Mouse (Mus musculus): ENCODE results near the gene Vat1. TPM values are rescaled to one million over a fixed set of nuclear protein-coding genes. Genes with fewer than 3 reads are reported as not detected.
A peak's percentile ranks its signal among the peaks of the same experiment; 100 is the strongest.
"Not testable (repeated sequence)": the region's sequence is repeated elsewhere in the genome, so short reads cannot be mapped to it uniquely, and the experiment has no call there.

Vat1 gene
- polyA plus RNA-seq, 1 experiment from 2014 or later, result 89.4 TPM

DNA sequence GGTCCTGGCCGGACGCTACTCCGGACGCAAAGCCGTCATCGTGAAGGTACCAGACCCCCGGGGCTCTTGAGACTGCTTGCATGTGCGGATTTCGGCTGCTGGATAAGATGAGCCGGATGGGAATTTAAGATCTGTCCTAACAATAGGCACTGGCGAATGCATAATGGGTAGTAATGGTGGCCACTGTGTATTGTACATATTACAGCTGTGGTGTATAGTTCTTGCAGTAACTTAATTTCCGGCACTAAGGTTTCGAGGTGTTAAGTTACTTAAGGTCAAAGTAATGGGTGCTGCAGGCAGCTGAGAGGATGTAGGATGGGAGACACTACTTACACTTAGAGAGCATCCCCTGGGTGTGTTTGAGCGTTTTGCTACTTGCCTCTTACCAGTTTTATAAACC is 23.3 kb downstream of the Vat1 start:
- Histone ChIP-seq H3K4me3 (ENCODE audit: low read depth, low read length) (peak overlapping the region; percentile 88), H3K9me3 (ENCODE audit: control insufficient read depth, low read length) (no peaks in the 10 kb centered on the region), H3K9ac (ENCODE audit: low read depth, low read length) (peak overlapping the region; percentile 92), H3K27ac (ENCODE audit: low read depth, low read length) (peak overlapping the region; percentile 91), H3K27me3 (ENCODE audit: control insufficient read depth, insufficient read depth, low read length) (no peaks in the 10 kb centered on the region), H3K36me3 (ENCODE audit: control insufficient read depth, insufficient read depth, low read length) (0 out of 2 replicates have a peak, but pooled peaks cover 3% of the 10 kb centered on the region), H3K4me2 (replicated peaks; ENCODE audit: low read depth, low read length) (peak overlapping the region; percentile 71), H3K4me1 (replicated peaks; ENCODE audit: control insufficient read depth, insufficient read depth, low read length) (no peaks in the 10 kb centered on the region)
- ATAC-seq (ENCODE audit: low FRiP score) (no peak; the same call in 1 of the 2 replicates), DNase-seq (ENCODE audit: low spot score) (no peak)
- 2% methylated on average over 14 of the region's 14 CpGs for WGBS

GRCm38 (mm10) chr11:101442127-101442693 is 23.8 kb downstream of the Vat1 start, which contains the start of gene Rpl27:
TSS of gene Rpl27 (plus strand) at chr11:101442298.
- Histone ChIP-seq H3K4me3 (ENCODE audit: low read depth, low read length) (peak within 1 kb of the TSS; percentile 88), H3K4me1 (replicated peaks; ENCODE audit: control insufficient read depth, insufficient read depth, low read length) (no peaks in the 10 kb centered on the region), H3K27ac (ENCODE audit: low read depth, low read length) (peak within 1 kb of the TSS; percentile 91), H3K9me3 (ENCODE audit: control insufficient read depth, low read length) (no peaks in the 10 kb centered on the region), H3K4me2 (replicated peaks; ENCODE audit: low read depth, low read length) (peak within 1 kb of the TSS; percentile 71), H3K36me3 (ENCODE audit: control insufficient read depth, insufficient read depth, low read length) (0 out of 2 replicates have a peak, but pooled peaks cover 3% of the 10 kb centered on the region), H3K27me3 (ENCODE audit: control insufficient read depth, insufficient read depth, low read length) (no peaks in the 10 kb centered on the region), H3K9ac (ENCODE audit: low read depth, low read length) (peak within 1 kb of the TSS; percentile 92)
- WGBS, result 1% methylated on average over 42 of the region's 42 CpGs
- DNase-seq (ENCODE audit: low spot score), result peak; percentile 97
- peak; percentile 99 for ATAC-seq (ENCODE audit: low FRiP score)

- not testable (repeated sequence) for H3K4me2 ChIP-seq (replicated peaks; ENCODE audit: low read depth, low read length); H3K27me3 ChIP-seq (ENCODE audit: control insufficient read depth, insufficient read depth, low read length); H3K27ac ChIP-seq (ENCODE audit: low read depth, low read length); H3K9ac ChIP-seq (ENCODE audit: low read depth, low read length); H3K9me3 ChIP-seq (ENCODE audit: control insufficient read depth, low read length); DNase-seq (ENCODE audit: low spot score); H3K36me3 ChIP-seq (ENCODE audit: control insufficient read depth, insufficient read depth, low read length); H3K4me1 ChIP-seq (replicated peaks; ENCODE audit: control insufficient read depth, insufficient read depth, low read length)
- peak; percentile 1; the same call in 1 of the 2 replicates for ATAC-seq (ENCODE audit: low FRiP score)
- H3K4me3 ChIP-seq (ENCODE audit: low read depth, low read length), result peak overlapping the region; percentile 88; the same call in 1 of the 2 replicates
- 38% methylated on average over 14 of the region's 15 CpGs for WGBS
Measured at GRCm38 (mm10) chr11:101441450-101442126, 24.4 kb downstream of the Vat1 start.

DNA sequence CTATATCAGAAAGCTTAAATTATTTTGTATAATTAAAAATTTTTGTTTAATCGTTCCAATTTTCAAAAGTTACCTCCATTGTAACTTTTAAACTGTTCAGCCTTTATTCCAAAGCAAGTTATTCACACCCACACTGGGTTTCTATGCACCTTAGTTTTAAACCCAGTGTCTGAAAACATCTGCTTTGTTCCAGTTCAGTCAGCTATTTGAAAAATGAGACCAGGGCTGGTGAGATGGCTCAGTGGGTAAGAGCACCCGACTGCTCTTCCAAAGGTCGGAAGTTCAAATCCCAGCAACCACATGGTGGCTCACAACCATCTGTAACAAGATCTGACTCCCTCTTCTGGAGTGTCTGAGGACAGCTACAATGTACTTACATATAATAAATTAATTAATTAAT is 28.0 kb downstream of the Vat1 start:
- not testable (repeated sequence) for ATAC-seq (ENCODE audit: low FRiP score); H3K4me3 ChIP-seq (ENCODE audit: low read depth, low read length); H3K4me1 ChIP-seq (replicated peaks; ENCODE audit: control insufficient read depth, insufficient read depth, low read length); H3K27ac ChIP-seq (ENCODE audit: low read depth, low read length); H3K4me2 ChIP-seq (replicated peaks; ENCODE audit: low read depth, low read length); H3K9ac ChIP-seq (ENCODE audit: low read depth, low read length); H3K27me3 ChIP-seq (ENCODE audit: control insufficient read depth, insufficient read depth, low read length); H3K36me3 ChIP-seq (ENCODE audit: control insufficient read depth, insufficient read depth, low read length); DNase-seq (ENCODE audit: low spot score); H3K9me3 ChIP-seq (ENCODE audit: control insufficient read depth, low read length)
- 59% methylated on average over 3 of the region's 3 CpGs for whole genome bisulfite sequencing

DNA sequence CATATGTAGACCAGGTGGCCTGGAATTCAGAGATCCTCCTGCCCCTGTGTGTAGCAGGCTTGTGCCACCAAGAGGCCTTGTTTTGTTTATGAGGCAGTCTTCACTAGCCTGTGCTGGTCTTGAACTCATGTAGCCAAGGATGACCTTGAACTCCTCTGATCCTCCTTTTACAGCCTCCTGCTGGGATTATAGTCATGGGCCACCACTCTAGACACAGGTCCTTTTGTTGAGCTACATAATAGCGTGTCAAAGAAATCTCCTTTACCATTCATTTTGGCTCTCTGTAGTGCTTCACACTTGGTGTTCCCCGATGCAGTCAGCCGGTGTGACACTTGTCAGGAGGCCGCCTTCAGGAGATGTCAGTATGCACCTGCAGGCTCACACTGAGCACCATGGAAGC is 29.1 kb downstream of the Vat1 start:
- Histone ChIP-seq H3K9me3 (ENCODE audit: control insufficient read depth, low read length) (no peaks in the 10 kb centered on the region), H3K4me3 (ENCODE audit: low read depth, low read length) (no peak overlapping the region), H3K9ac (ENCODE audit: low read depth, low read length) (no peak overlapping the region), H3K4me2 (replicated peaks; ENCODE audit: low read depth, low read length) (no peak overlapping the region), H3K36me3 (ENCODE audit: control insufficient read depth, insufficient read depth, low read length) (peaks cover 5% of the 10 kb centered on the region; the same call in 1 of the 2 replicates), H3K27ac (ENCODE audit: low read depth, low read length) (no peak overlapping the region), H3K27me3 (ENCODE audit: control insufficient read depth, insufficient read depth, low read length) (no peaks in the 10 kb centered on the region), H3K4me1 (replicated peaks; ENCODE audit: control insufficient read depth, insufficient read depth, low read length) (no peaks in the 10 kb centered on the region)
- WGBS, result 64% methylated on average over 4 of the region's 4 CpGs
- ATAC-seq (ENCODE audit: low FRiP score) (no peak), DNase-seq (ENCODE audit: low spot score) (no peak)

GRCm38 (mm10) chr11:101435831-101436230 is 30.2 kb downstream of the Vat1 start:
- no peaks in the 10 kb centered on the region for H3K27me3 ChIP-seq (ENCODE audit: control insufficient read depth, insufficient read depth, low read length)
- ATAC-seq (ENCODE audit: low FRiP score) (no peak), DNase-seq (ENCODE audit: low spot score) (no peak)
- no peaks in the 10 kb centered on the region for H3K4me1 ChIP-seq (replicated peaks; ENCODE audit: control insufficient read depth, insufficient read depth, low read length)
- H3K4me3 ChIP-seq (ENCODE audit: low read depth, low read length), result no peak overlapping the region
- peaks cover 5% of the 10 kb centered on the region; the same call in 1 of the 2 replicates for H3K36me3 ChIP-seq (ENCODE audit: control insufficient read depth, insufficient read depth, low read length)
- no peak overlapping the region for H3K4me2 ChIP-seq (replicated peaks; ENCODE audit: low read depth, low read length)
- WGBS, result 83% methylated on average over 4 of the region's 4 CpGs
- no peaks in the 10 kb centered on the region for H3K9me3 ChIP-seq (ENCODE audit: control insufficient read depth, low read length)
- H3K9ac ChIP-seq (ENCODE audit: low read depth, low read length), result no peak overlapping the region
- no peak overlapping the region for H3K27ac ChIP-seq (ENCODE audit: low read depth, low read length)

- DNase-seq (ENCODE audit: low spot score) (no peak), ATAC-seq (ENCODE audit: low FRiP score) (no peak)
- H3K36me3 ChIP-seq (ENCODE audit: control insufficient read depth, insufficient read depth, low read length), result peaks cover 14% of the 10 kb centered on the region; the same call in 1 of the 2 replicates
Measured at GRCm38 (mm10) chr11:101433396-101433795, 32.6 kb downstream of the Vat1 start.

DNA sequence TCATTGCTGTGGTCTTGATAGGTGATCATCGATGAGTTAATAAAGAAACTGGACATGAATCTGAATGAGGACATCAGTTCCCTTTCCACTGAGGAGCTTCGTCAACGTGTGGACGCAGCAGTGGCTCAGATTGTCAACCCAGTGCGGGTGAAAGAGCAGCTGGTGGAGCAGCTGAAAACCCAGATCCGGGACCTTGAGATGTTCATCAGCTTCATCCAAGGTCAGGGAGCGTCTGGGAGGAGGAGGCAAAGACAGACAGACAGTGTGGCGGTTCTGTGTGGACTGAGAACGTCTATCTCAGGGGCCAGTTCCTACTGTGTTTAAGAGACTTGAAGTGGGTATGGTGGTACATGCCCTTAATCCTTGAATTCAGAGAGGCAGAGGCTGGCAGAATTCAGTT is 34.7 kb downstream of the Vat1 start:
- no peak for DNase-seq (ENCODE audit: low spot score)

More at GRCm38 (mm10) chr11:101433396-101433795, 32.6 kb downstream of the Vat1 start:
- H3K4me2 ChIP-seq (replicated peaks; ENCODE audit: low read depth, low read length), result no peak overlapping the region
- H3K9ac ChIP-seq (ENCODE audit: low read depth, low read length), result no peak overlapping the region
- WGBS, result 91% methylated on average over 13 of the region's 13 CpGs
- no peak overlapping the region for H3K27ac ChIP-seq (ENCODE audit: low read depth, low read length)
- no peaks in the 10 kb centered on the region for H3K27me3 ChIP-seq (ENCODE audit: control insufficient read depth, insufficient read depth, low read length)
- H3K9me3 ChIP-seq (ENCODE audit: control insufficient read depth, low read length), result no peaks in the 10 kb centered on the region
- no peak overlapping the region for H3K4me3 ChIP-seq (ENCODE audit: low read depth, low read length)
- no peaks in the 10 kb centered on the region for H3K4me1 ChIP-seq (replicated peaks; ENCODE audit: control insufficient read depth, insufficient read depth, low read length)

More for the DNA sequence above, 34.7 kb downstream of the Vat1 start:
- peaks cover under 1% of the 10 kb centered on the region for H3K4me1 ChIP-seq (replicated peaks; ENCODE audit: control insufficient read depth, insufficient read depth, low read length)
- no peak overlapping the region for H3K9ac ChIP-seq (ENCODE audit: low read depth, low read length)
- no peaks in the 10 kb centered on the region for H3K9me3 ChIP-seq (ENCODE audit: control insufficient read depth, low read length)
- H3K4me2 ChIP-seq (replicated peaks; ENCODE audit: low read depth, low read length), result no peak overlapping the region
- peaks cover 14% of the 10 kb centered on the region; the same call in 1 of the 2 replicates for H3K36me3 ChIP-seq (ENCODE audit: control insufficient read depth, insufficient read depth, low read length)
- no peak overlapping the region for H3K4me3 ChIP-seq (ENCODE audit: low read depth, low read length)
- WGBS, result 94% methylated on average over 9 of the region's 9 CpGs
- H3K27ac ChIP-seq (ENCODE audit: low read depth, low read length), result no peak overlapping the region
- no peaks in the 10 kb centered on the region for H3K27me3 ChIP-seq (ENCODE audit: control insufficient read depth, insufficient read depth, low read length)
- no peak for ATAC-seq (ENCODE audit: low FRiP score)

Measured in hindbrain, embryonic 11.5 days (tissue).